Mouse (Mus musculus): ENCODE measurements around the gene Kcnq1.

Kcnq1 gene

DNA sequence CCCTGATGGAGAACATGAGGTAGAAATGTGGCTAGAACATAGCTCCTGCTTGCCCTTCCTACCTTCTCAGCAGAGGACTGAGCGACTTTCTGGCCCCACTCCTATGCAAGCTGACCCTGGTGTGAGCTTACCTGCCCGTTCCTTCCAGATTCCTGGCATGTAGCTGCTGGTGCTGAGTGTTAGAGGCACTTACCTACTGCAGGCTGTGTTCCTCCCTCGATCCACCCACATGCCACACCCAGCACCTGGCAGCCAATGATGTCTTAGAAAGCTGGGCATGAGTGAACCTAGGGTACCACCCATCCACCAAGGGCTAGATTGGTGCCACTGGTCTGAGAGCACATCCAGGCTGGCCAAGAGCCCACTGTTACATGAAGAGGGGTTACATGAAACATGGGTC, 12.3 kb upstream of the Kcnq1 start:
- no peak for DNase-seq

DNA sequence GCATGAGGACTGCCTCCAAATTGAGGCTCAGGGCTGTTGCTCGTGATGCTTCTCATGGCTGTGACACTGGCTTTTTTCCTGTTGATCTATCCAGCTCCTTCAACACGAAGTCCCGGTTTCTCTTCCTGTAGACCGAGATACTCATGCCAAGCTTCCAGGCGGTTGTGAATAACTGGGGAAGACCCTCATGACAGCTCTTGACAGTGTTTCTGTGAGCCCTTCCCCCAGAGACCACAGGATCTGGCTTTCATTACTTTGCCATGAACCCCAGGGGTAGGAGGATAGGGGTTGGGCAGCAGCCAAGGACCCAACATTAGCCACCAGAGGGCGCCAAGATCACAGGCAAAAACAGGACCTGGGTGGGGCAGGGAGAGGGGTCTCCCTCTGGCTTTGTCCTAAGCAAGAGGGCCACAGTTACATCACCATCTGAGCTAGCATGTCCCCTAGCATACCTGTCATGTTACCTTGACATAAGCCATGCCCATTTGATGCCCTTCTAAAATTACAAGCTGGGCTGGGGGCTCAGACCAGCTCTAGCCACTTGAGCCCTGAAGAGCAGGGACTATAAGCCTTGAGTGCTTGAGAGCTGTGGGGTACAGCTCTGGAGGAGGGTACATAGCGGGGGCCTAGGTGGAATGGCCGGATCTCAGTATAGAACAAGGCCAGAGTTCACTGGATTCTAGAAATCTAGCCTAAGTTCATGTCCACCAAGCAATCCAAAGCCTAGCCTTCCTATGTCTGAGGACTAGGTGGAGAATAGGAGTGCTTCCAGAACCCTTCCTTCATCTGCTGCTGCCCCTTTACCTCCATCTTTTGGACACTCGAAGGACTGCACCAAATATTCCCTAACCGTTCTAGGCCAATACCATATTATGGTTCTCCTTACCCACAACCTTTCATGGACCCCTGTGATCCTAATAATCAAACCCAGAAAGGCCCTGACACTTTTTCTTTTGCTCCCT, 11.3 kb upstream of the Kcnq1 start, which contains the start of gene Trpm5:
Gene Trpm5 (minus strand): TSS at position 51 of the 962 bp plus-strand sequence.
- DNase-seq: no peak

DNA sequence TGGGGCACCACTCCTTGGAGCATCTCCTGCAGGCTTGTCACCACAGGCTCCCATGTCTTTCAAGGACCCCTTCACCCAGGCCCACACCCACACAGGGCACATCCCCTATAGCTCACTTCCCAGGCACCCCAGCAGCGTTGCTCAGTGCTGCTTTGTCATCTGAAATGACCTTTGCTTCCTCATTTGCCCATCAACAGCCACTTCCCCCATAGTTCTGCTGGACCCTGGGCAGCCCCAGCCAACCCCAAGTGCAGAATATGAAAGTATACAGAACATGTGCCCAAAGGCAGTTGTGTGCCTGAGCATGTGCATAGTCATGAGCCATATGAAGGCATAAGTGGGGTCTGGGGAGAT, 10.6 kb upstream of the Kcnq1 start:
- DNase-seq: no peak

DNA sequence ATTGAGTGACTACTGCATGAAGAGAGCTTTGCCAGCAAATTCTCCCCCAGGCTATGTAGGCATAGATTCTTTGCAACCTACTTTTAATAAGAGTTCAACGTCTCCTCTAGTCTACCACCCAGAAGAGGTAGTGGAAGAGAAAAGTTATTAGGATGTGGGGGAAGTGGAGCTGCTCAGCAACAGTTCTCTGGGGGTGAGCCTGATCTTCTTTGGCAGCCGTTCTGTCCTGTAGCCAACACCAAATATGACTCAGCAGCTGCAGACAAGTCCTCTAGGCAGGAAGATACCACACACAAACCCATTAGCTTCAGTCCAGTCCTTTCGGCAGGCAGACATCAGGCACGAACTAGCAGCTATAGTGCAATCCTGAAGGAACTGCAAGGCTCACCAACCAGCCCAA, 5.4 kb upstream of the Kcnq1 start:
- DNase-seq: peak; percentile 20

DNA sequence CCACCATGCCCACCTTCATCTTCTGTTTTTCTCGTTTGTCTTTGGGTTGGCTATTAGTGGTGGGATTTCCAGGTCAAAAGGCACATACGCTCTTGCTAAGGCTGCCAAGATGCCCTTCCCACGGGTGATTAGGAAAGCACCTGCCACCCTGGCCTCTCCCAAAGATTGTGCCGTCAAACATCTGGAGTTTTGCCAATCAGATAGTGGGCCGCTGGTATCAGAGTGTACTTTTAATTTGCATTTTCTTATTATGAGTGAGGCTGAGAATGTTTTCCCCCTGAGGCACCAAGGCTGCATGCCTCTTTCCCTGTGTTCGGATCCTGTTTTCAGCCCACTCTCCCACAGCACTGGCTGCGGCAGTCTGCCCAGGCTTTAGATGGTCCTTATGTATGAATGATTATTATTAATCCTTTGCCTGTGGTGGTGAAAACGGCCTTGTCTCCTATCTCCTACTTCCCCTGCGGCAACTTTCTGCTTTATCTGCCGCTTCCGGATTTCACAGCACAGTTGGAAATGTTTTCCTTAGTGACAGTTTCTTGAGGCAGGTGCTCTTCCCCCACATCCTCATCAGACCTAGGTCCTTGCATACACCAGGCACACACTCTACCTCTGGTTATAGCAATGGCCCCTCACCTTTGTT, 784 bp upstream of the Kcnq1 start:
- DNase-seq: no peak

DNA sequence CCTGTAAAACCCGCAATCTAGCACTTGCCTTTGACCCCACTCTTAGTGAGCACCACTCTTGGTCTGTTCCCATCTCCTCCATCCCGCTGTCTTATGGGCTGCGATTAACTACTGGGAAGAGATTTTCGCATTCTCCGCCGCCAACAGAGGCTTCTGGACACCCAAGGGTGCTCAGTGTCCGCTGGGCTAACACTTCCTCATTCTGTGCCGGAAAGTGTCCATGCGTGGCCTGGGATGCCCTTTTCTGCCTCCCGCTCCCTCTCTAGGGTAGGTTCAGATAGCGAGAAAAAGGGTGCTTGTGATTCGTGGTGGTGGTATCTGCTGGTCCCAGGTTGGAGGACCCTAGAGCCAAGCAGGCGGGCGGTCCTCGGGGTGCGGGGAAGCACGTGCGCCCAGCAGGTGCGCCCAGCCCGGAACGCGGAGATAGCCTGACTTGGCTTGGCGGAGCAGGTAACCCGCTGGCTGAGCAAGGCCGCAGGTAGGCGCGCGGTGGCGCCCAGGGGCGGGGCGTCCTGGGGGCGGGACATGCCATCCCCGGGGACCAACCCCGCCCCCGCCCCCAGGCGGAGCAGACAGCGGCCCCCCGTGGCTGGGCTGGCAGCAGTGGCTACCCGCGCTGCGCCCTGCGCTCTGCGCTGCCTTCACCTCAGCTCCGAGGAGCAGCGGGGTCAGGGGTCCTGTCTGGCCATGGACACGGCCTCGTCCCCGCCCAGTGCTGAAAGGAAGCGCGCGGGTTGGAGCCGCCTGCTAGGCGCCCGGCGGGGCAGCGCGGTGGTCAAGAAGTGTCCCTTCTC, 707 bp downstream of the Kcnq1 start:
- no peak for DNase-seq

DNA sequence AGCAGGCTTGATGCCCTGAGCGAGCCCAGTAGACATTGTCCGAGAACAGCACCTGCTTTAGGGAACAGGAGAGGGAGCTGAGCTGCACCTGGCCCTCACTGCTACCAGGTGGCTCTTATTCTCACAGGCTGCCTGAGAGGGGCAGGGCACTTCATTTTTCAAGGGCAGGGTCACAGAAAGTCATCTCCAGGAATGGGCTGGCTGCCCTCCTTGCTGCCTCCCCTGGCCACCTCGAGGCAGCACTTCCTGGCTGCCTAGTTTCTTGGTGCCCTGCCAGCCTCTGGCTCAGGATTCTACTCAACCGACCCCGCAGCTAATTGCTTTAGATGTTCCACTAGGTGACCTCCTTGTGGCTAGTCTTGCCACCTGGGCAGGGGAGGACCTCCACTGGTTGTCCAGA, 2.0 kb downstream of the Kcnq1 start:
- no peak for DNase-seq

DNA sequence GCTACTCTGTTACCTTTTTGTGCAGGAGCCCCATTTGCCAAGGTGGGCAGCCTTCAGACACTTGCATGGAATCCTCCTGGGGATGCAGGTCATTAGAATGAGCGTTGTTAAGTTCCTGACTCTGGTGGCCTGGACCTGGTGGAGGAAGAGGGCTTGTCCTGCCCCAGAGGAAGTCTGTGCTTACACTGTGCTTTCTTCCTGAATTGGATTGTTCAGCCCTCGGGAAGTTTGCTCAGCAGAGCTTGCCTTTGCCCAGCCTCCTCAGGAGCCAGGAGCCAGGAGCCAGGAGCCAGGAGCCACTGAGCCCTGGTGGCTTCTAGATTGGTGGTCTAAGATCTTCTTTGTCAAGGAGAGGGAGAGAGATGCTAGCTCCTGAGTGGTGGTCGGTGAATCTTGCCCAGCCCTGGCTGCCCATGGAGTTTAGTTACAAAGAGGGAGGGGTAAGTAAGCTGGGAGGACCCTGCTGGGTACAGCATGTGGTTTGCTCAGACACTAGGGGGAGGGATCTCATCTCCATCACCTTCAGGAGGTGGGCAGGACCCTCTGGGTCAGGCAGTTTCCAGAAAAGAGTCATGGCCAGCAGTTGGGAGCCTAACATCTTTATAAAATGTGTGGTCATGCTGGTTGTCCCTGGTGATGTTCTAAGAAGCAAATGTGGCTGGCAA, 3.0 kb downstream of the Kcnq1 start:
- no peak for DNase-seq

DNA sequence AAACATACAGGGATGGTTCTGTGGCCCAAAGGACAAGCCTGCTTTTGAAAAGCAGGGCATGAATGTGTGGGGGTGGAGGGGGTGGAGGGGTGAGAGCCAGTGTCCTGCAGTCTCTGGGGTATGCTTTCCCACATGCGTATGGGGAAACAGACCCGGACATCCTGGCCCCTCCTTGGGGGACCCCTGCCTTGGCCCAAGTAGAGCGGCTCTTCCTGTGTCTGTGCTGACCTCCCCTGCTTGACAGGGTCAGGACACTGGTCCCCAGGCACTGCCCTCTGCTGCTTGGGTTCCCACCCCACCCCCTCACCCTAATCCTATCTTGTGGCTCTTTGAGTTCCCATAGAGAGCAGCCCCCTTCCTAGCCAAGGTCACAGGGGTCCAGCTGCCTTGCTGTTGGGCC, 3.5 kb downstream of the Kcnq1 start:
- no peak for DNase-seq

DNA sequence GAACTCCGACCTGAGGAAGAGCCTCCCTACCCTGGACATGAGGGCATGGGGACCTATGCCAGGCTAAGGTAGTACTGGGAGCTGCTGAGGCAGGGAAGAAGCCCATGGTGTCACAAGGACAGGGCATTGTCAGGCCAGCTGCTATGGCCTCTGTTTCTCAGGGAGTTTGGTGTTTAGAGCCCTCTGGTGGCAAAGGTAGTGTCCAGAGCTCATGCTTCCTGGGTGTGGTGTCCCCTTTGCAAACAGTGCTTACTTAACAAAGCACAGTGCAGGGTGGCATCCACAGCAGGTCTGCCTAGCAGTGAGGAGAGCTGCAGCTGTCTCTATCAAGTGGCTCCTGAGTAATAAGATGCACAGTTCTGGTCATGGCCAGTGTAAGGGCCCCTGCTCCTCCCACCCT, 4.6 kb downstream of the Kcnq1 start:
- DNase-seq: no peak

DNA sequence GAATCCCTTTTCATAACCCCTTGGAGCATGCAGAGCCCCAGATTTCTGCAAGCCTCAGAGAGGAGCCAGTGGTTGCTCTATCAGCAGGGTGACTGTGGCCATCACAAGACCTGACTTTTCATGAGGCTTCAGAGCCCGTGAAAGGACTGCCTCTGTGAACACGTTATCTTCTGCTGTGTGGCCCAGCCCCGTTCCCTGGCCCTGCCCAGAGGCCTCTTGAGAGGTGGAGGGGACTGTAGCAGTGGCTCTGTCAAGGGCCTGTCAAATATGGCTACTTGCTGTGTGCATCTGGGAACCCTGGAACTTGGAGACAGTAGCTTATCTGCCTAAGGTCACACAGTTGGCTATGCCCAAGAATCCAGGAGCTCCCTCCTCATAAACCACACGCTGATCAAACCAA, 5.6 kb downstream of the Kcnq1 start:
- no peak for DNase-seq

DNA sequence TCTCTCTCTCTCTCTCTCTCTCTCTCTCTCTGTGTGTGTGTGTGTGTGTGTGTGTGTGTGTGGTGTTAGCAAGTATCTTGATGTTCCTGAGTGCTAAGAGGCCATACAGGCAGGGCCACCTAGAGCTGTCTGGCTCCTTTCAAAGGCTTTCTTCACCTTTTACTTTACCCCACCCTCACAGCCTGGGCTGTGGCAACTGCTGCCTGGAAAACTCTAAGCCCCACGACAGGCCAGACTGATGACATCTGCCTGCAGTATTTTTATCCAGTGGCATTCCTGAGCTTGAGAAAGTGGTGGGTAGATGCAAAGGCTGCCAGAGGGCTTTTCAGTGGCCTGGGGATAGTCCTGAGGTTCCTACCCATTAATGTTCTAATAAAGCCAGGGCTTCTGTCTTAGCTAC, 6.2 kb downstream of the Kcnq1 start:
- no peak for DNase-seq

DNA sequence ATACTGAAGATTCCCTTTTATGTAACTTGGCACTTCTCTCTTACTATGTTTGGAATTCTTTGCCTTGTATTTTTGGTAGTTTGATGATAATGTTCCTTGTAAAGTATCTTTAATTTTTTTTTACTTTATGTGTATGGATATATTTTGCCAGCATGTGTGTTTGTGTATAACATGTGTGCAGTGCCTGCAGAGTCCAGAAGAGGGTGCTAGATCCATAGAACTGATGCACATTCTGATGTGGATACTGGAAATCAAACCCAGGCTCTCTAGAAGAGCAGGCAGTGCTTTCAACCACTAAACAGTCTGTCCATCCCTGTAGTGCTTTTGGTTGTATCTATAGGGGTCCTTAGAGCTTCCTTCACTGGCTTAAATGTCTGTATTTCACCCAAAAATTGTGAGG, 8.6 kb downstream of the Kcnq1 start:
- DNase-seq: no peak

DNA sequence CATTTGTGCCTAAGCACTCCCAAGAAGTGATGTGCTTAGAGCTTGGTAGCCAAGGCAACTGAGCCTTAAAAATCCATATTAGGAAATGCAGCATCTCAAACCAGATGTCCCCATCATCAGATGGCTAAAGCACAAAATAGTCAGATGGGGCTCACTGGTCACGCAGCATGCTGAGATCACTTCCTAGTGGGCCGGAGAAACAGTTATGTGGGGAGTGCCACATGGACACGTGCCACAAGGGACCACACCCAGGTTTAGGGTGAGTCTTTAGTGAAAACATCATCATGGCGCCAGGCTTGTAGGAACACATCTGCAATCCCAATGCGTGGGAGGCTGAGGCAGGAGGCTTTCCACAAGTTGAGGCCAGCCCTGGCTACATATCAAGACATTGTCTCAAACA, 10.4 kb downstream of the Kcnq1 start:
- DNase-seq: no peak

DNA sequence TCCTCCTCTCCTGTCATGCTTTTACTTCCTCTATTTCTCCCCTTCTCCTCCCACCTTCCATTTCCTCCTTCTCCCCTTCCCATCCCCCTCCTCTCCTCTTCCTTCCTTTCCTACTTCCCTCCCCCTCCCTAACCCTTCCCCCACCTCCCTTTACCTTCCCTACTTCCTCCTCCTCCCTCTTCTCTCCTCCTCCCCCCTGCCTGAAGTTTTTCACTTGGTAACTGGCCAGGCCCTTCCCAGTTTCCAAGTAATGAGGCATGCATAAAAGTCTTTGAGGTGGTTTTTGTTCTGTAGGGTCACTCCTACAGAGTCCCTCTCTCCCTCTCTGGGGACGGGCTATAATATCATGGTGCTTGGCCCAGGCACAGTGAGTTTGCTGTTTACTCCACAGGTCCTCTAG, 13.2 kb downstream of the Kcnq1 start:
- DNase-seq: no peak

DNA sequence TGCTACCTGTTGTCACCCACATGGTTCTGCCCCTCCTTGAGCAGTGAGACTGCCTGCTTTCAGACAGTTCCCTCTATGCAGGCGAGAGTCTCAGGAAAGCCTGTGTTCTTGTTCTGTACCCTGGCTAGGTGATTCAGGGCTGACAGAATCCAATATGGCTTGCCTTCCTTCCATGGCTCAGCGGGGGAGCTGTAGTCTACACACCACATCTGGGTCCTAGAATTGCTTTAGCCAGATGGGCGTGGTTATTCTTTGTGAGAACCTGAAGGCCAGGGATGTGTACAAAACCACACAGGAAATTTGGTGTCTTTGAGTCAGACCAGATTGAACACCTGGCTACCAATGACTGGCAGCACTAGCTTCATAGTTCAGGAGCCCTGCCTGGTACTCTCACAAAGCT, 13.7 kb downstream of the Kcnq1 start:
- DNase-seq: no peak

DNA sequence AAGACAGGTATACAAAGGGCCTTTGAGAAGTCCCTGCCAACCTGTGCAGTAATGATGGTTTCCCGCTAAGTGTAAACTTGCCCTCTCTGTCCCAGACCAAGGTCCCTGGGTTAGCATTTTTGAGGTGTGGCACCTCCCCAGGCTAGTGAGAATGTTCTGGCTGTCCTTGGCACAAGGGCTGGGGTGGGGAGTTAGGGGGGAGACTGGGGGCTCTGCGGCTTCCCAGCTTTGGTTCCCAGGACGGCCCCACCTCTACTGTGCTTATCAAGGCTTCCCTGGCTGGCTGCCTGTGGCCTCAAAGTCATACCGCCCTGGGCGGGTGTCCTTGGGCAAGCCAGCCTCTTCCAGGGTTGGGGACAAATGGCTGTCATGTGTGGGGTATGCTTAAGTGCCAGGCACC, 16.0 kb downstream of the Kcnq1 start:
- DNase-seq: no peak

DNA sequence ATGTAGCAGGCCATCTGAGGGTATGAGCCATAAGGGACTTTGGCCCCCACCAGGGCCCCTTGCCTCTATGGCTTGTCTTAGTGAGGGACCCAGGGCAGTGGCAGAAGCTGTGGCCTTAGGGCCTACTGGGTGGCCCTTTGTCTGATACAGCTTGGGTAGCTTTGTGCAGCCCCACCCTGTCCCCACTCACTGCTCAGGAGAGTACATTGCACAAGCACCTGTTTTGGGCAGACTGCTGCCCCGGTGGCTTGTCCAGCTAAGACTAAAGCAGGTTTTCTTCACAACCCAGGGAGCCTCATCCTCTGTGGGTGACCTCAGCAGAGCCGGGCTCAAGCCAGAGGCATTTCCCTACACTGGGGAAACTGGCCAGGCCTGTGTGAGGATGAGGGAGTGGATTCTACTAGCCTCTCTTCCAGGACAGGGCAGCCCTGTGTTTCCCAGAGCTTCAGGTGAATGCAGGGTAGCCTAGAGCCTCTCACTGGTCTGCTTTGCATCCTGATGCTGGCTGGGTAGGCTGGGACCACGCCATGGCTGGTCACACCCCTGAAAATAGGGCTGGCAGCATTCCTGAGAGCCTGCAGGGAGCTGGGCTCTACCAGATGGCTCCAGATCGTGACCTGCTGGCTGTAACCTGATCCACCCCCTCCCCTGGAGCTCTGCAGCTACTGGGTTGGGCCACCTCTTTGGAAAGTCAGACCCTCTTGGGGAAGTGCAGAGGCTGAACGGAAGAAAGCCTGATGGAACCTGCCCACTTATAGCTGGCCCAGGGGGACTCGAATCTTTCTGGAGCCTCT, 17.9 kb downstream of the Kcnq1 start:
- DNase-seq: no peak

DNA sequence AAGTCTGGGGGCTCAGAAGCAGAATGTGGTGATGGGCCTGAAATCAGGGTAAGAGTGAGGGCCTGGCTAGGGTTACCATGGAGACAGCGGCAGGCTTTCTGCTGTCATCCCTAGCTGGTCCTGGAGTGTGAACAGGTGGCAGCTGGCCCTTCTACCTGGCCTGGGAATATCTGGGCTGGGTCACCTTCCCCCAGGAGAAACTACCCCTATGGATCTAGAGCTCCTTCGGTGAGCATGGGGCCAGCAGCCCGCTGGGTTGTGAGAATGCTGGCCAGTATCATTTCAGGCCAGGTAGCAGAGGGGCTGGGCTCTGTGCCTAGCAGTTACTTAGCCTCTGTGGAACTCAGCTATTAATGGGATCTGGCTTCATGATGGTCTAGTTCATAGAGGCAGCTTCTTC, 18.7 kb downstream of the Kcnq1 start:
- no peak for DNase-seq

DNA sequence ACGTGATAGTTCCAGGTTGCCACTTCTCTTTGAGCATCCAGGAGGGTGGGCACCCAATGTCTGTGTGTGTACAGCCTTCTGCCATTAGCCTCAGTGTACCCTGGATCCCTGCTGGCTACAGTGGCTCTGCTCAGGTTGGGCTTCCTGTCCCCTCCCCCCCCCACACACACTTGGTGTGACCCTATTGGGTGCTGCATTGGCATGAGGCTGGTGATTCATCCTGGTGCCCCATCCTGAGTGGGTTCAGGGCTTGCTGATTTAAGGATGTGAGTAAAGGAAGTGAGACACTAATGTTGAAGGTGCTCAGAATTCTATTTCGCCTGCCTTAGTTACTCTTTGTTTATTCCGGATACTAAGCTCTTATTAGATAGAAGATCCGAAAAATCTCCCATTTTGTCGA, 26.7 kb downstream of the Kcnq1 start:
- DNase-seq: no peak

DNA sequence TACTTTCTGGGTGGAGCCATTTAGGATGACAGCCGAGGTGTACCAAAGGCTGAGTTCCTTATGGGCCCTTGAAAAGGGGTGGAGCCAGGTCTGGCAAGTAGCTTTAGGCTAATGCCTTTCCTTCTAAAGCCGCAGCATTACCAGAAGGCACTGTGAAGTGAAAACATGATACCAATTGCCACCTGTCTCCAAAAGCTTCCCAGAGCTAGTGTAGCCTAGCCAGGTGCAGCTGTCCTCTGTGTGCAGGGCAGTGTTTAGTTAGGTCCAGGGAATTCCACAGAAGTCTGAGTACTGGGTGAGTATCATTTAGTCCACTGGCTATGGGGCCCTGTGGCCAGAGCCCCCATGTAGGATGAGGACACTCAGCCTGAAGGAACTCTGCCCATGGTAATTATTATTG, 30.0 kb downstream of the Kcnq1 start:
- no peak for DNase-seq

DNA sequence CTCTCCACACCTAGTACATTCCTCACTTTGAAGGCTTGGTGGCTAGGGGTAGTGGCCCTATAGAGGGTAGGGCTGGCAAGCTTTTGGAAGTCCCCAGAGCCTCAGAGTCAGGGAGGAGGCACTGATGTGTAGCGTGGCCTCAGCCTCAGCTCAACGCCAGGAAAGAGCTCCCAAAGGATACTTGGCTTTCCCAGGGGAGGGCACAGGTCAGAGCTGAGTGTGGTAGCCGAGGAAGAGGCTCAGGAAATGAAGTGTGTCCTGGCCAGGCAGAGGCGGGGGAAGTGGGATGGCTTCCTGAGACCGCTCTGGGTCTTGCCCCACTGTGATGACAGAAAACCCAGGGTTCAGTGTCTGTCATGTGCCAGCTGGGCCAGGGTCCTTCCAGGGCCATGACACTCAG, 30.4 kb downstream of the Kcnq1 start:
- no peak for DNase-seq

Measured in layer of hippocampus, adult 9-11 months (tissue).